Mouse (Mus musculus) ovary, postnatal 36 days (tissue): ENCODE data around the gene Ndufv3.

Experiments
- DNase-seq: peaks from one replicate; pipeline ENCODE4 v3.0.0; 2022; ENCODE audit warnings: low spot score, mixed read lengths

The Ndufv3 gene

GRCm38 (mm10) chr17:31519946-31520838, at the start of gene Ndufv3, which contains the start of gene Wdr4:
TSS of gene Ndufv3 (plus strand) at chr17:31520115.
TSS of gene Wdr4 (minus strand) at chr17:31519980.
- peak; percentile 98 for DNase-seq

GRCm38 (mm10) chr17:31470766-31471418, 49.0 kb upstream of the Ndufv3 start:
- no peak for DNase-seq

GRCm38 (mm10) chr17:31474388-31474787, 45.5 kb upstream of the Ndufv3 start:
- DNase-seq, result no peak

GRCm38 (mm10) chr17:31478606-31479005, 41.3 kb upstream of the Ndufv3 start:
- no peak for DNase-seq

GRCm38 (mm10) chr17:31479108-31479844, 40.6 kb upstream of the Ndufv3 start:
- no peak for DNase-seq

- DNase-seq, result no peak
These were observed 33.2 kb upstream of the Ndufv3 start for GRCm38 (mm10) chr17:31486616-31487198.

GRCm38 (mm10) chr17:31487433-31488060, 32.4 kb upstream of the Ndufv3 start:
- no peak for DNase-seq

GRCm38 (mm10) chr17:31491355-31491754, 28.6 kb upstream of the Ndufv3 start:
- DNase-seq, result no peak

GRCm38 (mm10) chr17:31492416-31492815, 27.5 kb upstream of the Ndufv3 start:
- peak; percentile 63 for DNase-seq

GRCm38 (mm10) chr17:31494989-31495388, 24.9 kb upstream of the Ndufv3 start:
- no peak for DNase-seq

- no peak for DNase-seq
These were observed 22.2 kb upstream of the Ndufv3 start for GRCm38 (mm10) chr17:31497726-31498125.

GRCm38 (mm10) chr17:31499725-31500124, 20.2 kb upstream of the Ndufv3 start:
- no peak for DNase-seq

- no peak for DNase-seq
These were observed 19.5 kb upstream of the Ndufv3 start for GRCm38 (mm10) chr17:31500416-31500815.

- DNase-seq, result no peak
These were observed 19.0 kb upstream of the Ndufv3 start for GRCm38 (mm10) chr17:31500908-31501307.

GRCm38 (mm10) chr17:31502261-31502927, 17.5 kb upstream of the Ndufv3 start:
- no peak for DNase-seq

- no peak for DNase-seq
These were observed 16.6 kb upstream of the Ndufv3 start for GRCm38 (mm10) chr17:31503337-31503736.

GRCm38 (mm10) chr17:31503936-31504335, 16.0 kb upstream of the Ndufv3 start:
- no peak for DNase-seq

- no peak for DNase-seq
These were observed 14.9 kb upstream of the Ndufv3 start for GRCm38 (mm10) chr17:31505013-31505412.

GRCm38 (mm10) chr17:31506282-31506681, 13.6 kb upstream of the Ndufv3 start:
- DNase-seq, result no peak

- DNase-seq, result no peak
These were observed 9.0 kb upstream of the Ndufv3 start for GRCm38 (mm10) chr17:31510944-31511343.
